Mouse (Mus musculus) intestine, embryonic 14.5 days (tissue): ENCODE measurements around the gene Commd7. TPM values are rescaled to one million over a fixed set of nuclear protein-coding genes. Genes with fewer than 3 reads are reported as not detected.

ENCODE experiments used
- ATAC-seq: fragments of 200-750 bp; cut with Nextera tagmentation; replicated peaks from 2 replicates; pipeline ENCODE4 v1.8.0; 2017; ENCODE audit warnings: low read depth, moderate number of reproducible peaks, moderate TSS enrichment, moderate library complexity; ENCODE audit not compliant: low FRiP score, low TSS enrichment
- DNase-seq: peaks from one replicate; pipeline ENCODE4 v3.0.0-alpha.2; 2018; ENCODE audit warnings: low spot score
- H3K27ac ChIP-seq: fragments of 300-500 bp; sonication (generic); 2 replicates; pipeline ENCODE4 v1.5.1; 2014; ENCODE audit warnings: low read depth, mild to moderate bottlenecking, control low read depth
- H3K27me3 ChIP-seq: fragments of 300-500 bp; sonication (generic); replicated peaks from 2 replicates; pipeline ENCODE4 v1.6.1; 2014; ENCODE audit warnings: low read length, control low read depth; ENCODE audit not compliant: control insufficient read depth, insufficient read depth
- H3K36me3 ChIP-seq: fragments of 300-500 bp; sonication (generic); 2 replicates; pipeline ENCODE4 v1.6.1; 2014; ENCODE audit warnings: low read length, control low read depth; ENCODE audit not compliant: control insufficient read depth, insufficient read depth
- H3K4me1 ChIP-seq: fragments of 300-500 bp; sonication (generic); replicated peaks from 2 replicates; pipeline ENCODE4 v1.6.1; 2014; ENCODE audit warnings: low read length, control low read depth, mixed read lengths; ENCODE audit not compliant: control insufficient read depth, insufficient read depth
- H3K4me2 ChIP-seq: fragments of 300-500 bp; sonication (generic); 2 replicates; pipeline ENCODE4 v1.6.1; 2014; ENCODE audit warnings: low read length
- H3K4me3 ChIP-seq: fragments of 300-500 bp; sonication (generic); 2 replicates; pipeline ENCODE4 v1.5.1; 2014; ENCODE audit warnings: low read depth, low read length, control low read depth, mixed read lengths
- H3K9ac ChIP-seq: fragments of 300-500 bp; sonication (generic); 2 replicates; pipeline ENCODE4 v1.6.1; 2014; ENCODE audit warnings: mild to moderate bottlenecking, low read length
- H3K9me3 ChIP-seq: fragments of 300-500 bp; sonication (generic); 2 replicates; pipeline ENCODE4 v1.6.1; 2016; ENCODE audit warnings: low read length, control low read depth; ENCODE audit not compliant: control insufficient read depth
- WGBS: fragments of 180-500 bp; shearing (Covaris S2); extraction: QIAGEN DNeasy Blood & Tissue Kit; methylation state at CpG from one replicate; pipeline ENCODE4 v1.1.7; 2014; 5-methylcytosine and 5-hydroxymethylcytosine counted together
- polyA plus RNA-seq: library from polyadenylated mRNA; unstranded; fragments of >200 nt; fragmentation: Nextera tagmentation; extraction: Ambion mirVana; gene quantifications from 2 replicates; pipeline ENCODE4 v1.2.1, GENCODE M21; 2014

The Commd7 gene
- polyA plus RNA-seq, 1 experiment from 2014 or later = 67.0 TPM

DNA sequence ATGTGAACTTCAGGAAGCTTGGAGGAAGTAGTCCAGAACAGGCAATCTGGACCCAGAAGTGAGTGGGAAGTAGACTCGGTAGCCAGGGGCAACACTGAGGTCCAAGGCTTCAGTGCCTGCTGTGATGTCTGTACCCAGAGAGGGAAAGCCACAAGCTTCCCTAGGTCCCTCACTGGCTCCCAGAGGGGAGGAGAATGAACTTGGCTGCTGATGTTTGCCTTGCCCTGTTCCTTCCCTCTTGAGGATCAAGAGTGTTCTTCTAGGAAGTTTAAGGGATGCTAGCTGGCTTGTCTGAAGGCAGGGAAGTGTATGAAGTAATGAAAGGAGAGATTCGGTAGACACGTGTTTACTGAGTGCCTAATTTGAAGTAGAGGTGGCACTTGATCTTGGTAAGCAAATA, 9.9 kb upstream of the Commd7 start:
- DNase-seq (no peak), ATAC-seq (no peak)
- Histone ChIP-seq H3K4me3 (no peak overlapping the region), H3K4me1 (no peaks in the 10 kb centered on the region), H3K27me3 (no peaks in the 10 kb centered on the region), H3K9ac (no peak overlapping the region), H3K9me3 (no peaks in the 10 kb centered on the region), H3K27ac (no peak overlapping the region), H3K36me3 (no peaks in the 10 kb centered on the region), H3K4me2 (no peak overlapping the region)
- 21% methylated on average over 3 of the region's 3 CpGs for WGBS

DNA sequence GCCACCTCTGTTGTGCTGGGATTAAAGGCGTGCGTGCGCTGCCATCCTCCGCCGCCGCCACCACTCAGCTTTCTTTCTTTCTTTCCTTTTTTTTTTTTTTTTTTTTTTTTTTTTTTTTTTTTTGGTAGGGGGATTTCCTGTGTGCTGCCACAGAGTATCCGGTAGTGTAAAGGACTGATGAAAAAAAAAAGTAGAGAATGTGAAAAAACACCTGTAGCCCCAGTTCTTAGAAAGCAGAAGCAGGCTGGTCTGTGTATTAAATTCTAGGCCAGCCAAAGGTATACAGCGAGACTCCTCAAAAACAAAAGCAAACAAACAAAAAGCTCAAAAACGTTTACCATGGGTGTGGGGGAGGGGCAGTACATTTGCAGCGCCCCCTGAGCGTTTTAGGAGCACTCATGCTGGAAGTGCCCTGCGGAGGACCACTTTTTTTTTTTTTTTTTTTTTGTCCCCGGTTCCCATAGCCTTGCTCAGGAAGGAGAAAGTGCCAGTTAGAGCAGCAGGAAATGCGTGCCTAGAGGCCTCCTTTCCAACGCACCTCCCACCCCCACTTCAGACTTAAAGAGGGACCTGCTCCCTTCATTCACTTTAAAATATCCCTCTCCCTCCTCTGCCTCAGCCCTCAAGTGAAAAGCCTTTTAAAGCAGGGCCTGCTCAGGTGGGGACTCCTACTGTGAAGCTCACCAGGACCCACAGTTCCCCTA, 6.5 kb upstream of the Commd7 start:
- ATAC-seq (no peak), DNase-seq (no peak)
- Histone ChIP-seq H3K9me3 (no peaks in the 10 kb centered on the region), H3K9ac (no peak overlapping the region), H3K27me3 (no peaks in the 10 kb centered on the region), H3K4me3 (no peak overlapping the region), H3K36me3 (no peaks in the 10 kb centered on the region), H3K27ac (no peak overlapping the region), H3K4me1 (no peaks in the 10 kb centered on the region), H3K4me2 (no peak overlapping the region)
- WGBS = 32% methylated on average over 14 of the region's 15 CpGs

DNA sequence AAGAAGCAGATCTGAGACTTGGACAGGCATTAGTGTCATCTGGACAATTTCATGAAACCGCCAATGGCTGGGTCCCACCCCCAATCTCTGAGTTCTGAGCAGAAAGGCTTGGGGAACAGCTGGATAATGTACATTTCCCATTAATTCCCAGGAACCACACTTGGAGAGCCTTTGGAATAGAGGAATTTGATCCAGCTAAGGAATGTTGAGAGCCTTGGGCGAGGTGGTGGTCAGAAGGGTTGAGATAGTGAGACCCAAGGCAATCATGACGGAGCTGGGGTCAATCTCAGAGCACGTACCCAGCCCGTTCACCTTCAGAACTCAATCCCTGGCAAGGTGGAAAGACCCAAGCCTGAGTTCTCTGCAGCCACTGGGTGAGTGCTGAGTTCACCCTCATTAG, 678 bp upstream of the Commd7 start:
- peaks cover 11% of the 10 kb centered on the region for H3K36me3 ChIP-seq

DNA sequence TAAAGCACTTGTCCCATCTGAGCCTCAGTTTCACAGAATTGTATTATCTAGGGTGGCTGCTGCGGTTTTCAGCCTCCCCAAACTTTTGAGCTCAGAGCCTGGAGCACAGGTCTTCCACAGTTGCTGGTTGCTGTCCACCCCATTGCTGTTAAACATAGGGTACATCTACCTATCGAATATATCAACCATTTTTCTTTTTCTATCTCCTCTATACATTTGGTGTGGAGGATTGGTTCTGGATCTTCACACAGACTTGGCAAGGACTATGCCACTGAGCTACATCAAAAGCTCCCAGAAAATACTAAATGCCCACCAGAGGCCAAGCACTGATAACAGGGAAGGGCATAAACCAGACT, 268 bp upstream of the Commd7 start:
- H3K9ac ChIP-seq = peak overlapping the region; percentile 83
- peaks cover 11% of the 10 kb centered on the region for H3K4me1 ChIP-seq
- WGBS = 14% methylated on average over 2 of the region's 2 CpGs
- DNase-seq = no peak
- H3K36me3 ChIP-seq = peaks cover 15% of the 10 kb centered on the region
- peak overlapping the region; percentile 89 for H3K4me3 ChIP-seq
- peak overlapping the region; percentile 88 for H3K27ac ChIP-seq
- no peaks in the 10 kb centered on the region for H3K27me3 ChIP-seq
- H3K9me3 ChIP-seq = no peaks in the 10 kb centered on the region
- 0 out of 2 replicates have a peak, but pooled peaks have one; percentile 16 for ATAC-seq
- peak overlapping the region; percentile 66 for H3K4me2 ChIP-seq

More for the DNA sequence above, 678 bp upstream of the Commd7 start:
- WGBS = 74% methylated on average over 5 of the region's 5 CpGs
- H3K9ac ChIP-seq = no peak overlapping the region; the same call in 1 of the 2 replicates
- no peaks in the 10 kb centered on the region for H3K27me3 ChIP-seq
- H3K4me2 ChIP-seq = peak overlapping the region; percentile 66
- DNase-seq = no peak
- peak overlapping the region; percentile 89; the same call in 1 of the 2 replicates for H3K4me3 ChIP-seq
- peaks cover 11% of the 10 kb centered on the region for H3K4me1 ChIP-seq
- ATAC-seq = no peak
- H3K27ac ChIP-seq = peak overlapping the region; percentile 88; the same call in 1 of the 2 replicates
- no peaks in the 10 kb centered on the region for H3K9me3 ChIP-seq

DNA sequence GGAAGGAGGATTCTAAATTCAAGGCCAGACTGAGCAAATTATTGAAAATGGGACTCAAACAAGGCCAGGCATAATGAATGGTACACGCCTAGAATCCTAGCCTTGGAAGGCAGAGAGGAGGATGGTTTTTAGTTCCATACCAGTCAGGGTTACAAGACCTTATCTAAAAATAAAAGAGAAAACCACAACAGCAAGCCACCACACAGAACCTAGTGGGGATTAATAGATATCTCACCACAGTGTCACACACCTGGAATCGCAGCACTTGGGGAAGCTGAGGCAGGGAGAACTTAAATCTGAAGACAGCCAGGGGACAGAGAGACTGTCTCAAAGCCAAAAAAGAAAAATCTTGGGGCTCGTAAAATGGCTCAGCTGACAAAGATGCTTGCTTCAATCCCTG, 1.6 kb downstream of the Commd7 start:
- no peak overlapping the region for H3K4me3 ChIP-seq
- ATAC-seq = no peak
- 0 out of 2 replicates have a peak overlapping the region, but pooled peaks have one; percentile 66 for H3K4me2 ChIP-seq
- peaks cover 11% of the 10 kb centered on the region for H3K4me1 ChIP-seq
- H3K36me3 ChIP-seq = peaks cover 34% of the 10 kb centered on the region
- no peak for DNase-seq
- H3K27me3 ChIP-seq = no peaks in the 10 kb centered on the region
- WGBS = 88% methylated on average over 3 of the region's 3 CpGs
- H3K9ac ChIP-seq = no peak overlapping the region
- H3K9me3 ChIP-seq = no peaks in the 10 kb centered on the region
- H3K27ac ChIP-seq = no peak overlapping the region

DNA sequence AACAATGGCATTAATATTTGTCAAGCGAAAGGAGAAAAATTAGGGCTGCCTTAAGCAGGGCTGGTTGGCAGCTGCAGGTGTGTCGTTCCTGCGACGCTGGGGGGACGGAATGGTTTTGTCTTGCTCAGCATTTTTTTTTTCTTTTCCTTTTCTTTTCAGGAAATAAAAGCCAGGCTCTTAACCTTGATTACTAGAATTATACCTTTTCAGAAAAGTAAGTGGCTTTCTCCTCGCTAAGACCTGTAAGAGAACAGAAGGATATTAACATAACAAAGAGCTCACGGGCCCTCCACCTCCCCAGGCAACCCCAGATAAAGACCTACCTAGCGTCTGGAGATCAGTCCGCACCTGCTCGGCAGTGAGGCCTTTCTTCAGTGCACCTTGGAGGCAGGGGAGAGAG, 10.1 kb downstream of the Commd7 start:
- WGBS = 69% methylated on average over 10 of the region's 10 CpGs
- ATAC-seq (no peak), DNase-seq (no peak)
- no peaks in the 10 kb centered on the region for H3K27me3 ChIP-seq
- no peaks in the 10 kb centered on the region for H3K4me1 ChIP-seq
- peaks cover 94% of the 10 kb centered on the region for H3K36me3 ChIP-seq
- no peak overlapping the region for H3K4me2 ChIP-seq
- no peak overlapping the region for H3K27ac ChIP-seq
- H3K4me3 ChIP-seq = no peak overlapping the region
- no peak overlapping the region for H3K9ac ChIP-seq
- H3K9me3 ChIP-seq = no peaks in the 10 kb centered on the region

DNA sequence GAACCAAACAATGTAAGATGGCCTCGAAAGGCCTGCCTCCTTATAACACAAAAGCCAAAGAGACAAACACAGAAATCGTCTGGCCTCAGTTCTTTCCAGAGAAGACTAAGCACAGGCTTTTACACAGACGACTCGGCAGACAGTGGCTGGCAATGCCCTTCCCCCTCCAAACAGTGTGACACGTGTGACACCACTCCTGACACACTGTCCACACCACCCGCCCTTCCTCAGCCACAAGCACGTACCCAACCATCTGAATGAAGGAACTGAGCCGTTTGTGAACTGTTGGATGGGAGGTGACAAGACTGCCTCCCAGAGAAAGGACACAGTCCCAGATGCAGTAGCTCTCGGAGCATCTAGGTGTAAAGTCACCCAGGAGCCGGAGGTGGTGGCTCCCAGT, 13.7 kb downstream of the Commd7 start:
- no peaks in the 10 kb centered on the region for H3K9me3 ChIP-seq
- DNase-seq = no peak
- H3K27me3 ChIP-seq = no peaks in the 10 kb centered on the region
- ATAC-seq = no peak
- H3K4me3 ChIP-seq = no peak overlapping the region
- no peak overlapping the region for H3K9ac ChIP-seq
- 81% methylated on average over 10 of the region's 10 CpGs for WGBS
- no peak overlapping the region for H3K4me2 ChIP-seq
- no peak overlapping the region for H3K27ac ChIP-seq
- peaks cover 76% of the 10 kb centered on the region for H3K36me3 ChIP-seq
- no peaks in the 10 kb centered on the region for H3K4me1 ChIP-seq

DNA sequence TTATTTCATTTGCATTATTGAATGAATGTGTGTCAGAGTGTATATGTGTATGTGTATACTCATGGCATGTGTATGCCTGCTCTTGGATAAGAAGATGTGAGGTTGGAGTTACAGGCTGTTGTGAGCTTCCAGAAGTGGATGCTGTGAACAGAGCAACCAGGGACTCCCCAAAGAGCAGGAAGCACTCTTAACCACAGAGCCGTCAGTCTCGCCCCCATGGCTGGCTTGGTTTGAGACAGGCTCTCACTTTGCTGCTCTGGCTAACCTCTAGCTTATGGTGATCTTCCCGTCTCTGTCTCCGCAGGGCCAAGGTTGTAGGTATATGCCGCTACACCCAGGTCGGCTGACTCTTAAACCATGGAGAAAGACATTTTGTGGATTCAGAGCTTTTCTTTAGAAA, 14.1 kb downstream of the Commd7 start:
- Histone ChIP-seq H3K4me3 (no peak overlapping the region), H3K27me3 (no peaks in the 10 kb centered on the region), H3K9ac (no peak overlapping the region), H3K27ac (no peak overlapping the region), H3K4me2 (no peak overlapping the region), H3K36me3 (peaks cover 71% of the 10 kb centered on the region), H3K9me3 (no peaks in the 10 kb centered on the region), H3K4me1 (no peaks in the 10 kb centered on the region)
- ATAC-seq = no peak
- 95% methylated on average over 6 of the region's 6 CpGs for WGBS
- DNase-seq = no peak

DNA sequence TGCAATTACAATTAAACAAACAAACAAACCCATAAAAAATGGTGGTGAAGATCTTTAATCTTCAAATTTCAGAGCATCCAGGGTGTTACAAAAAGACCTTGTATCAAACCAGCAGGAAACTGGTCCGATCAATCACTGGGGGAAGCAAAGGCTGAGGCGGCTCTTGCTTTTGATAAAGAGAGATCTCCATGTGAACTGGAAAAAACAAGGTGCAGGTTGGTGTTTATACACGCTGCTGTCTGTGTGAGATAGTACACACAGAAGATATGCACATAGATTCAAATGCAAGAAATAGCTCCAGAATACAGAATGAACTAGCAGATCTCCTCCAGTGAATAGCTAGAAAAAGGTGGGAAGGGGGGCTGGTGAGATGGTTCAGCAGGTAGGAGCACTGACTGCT, 15.7 kb downstream of the Commd7 start:
- H3K27me3 ChIP-seq = no peaks in the 10 kb centered on the region
- ATAC-seq = no peak
- DNase-seq = no peak
- no peaks in the 10 kb centered on the region for H3K9me3 ChIP-seq
- no peaks in the 10 kb centered on the region for H3K4me1 ChIP-seq
- no peak overlapping the region for H3K9ac ChIP-seq
- WGBS = 91% methylated on average over 3 of the region's 3 CpGs
- H3K36me3 ChIP-seq = peaks cover 56% of the 10 kb centered on the region
- no peak overlapping the region for H3K27ac ChIP-seq
- no peak overlapping the region for H3K4me3 ChIP-seq
- no peak overlapping the region for H3K4me2 ChIP-seq
